Mouse (Mus musculus) embryonic stem cell, embryonic (primary cell): ENCODE results near the gene Sptssa.

Experiments used
- CTCF ChIA-PET, 4 experiments: fragments of 300-600 bp in 2 of 4; fragments of 350-600 bp in 2 of 4; sonication (Branson Sonifier 250); formaldehyde crosslinking; loops; one replicate each; lab custom pipeline; 2022; ENCODE audit warnings: inconsistent platforms in 2 of 4; lab: Charles Lee
- POLR2A ChIA-PET, 4 experiments: fragments of 300-600 bp in 2 of 4; fragments of 350-600 bp in 2 of 4; sonication (Branson Sonifier 250); formaldehyde crosslinking; loops; one replicate each; lab custom pipeline; 2022; ENCODE audit warnings: antibody characterized with exemption in 4 of 4, inconsistent platforms in 1 of 4; lab: Charles Lee

The Sptssa gene

DNA sequence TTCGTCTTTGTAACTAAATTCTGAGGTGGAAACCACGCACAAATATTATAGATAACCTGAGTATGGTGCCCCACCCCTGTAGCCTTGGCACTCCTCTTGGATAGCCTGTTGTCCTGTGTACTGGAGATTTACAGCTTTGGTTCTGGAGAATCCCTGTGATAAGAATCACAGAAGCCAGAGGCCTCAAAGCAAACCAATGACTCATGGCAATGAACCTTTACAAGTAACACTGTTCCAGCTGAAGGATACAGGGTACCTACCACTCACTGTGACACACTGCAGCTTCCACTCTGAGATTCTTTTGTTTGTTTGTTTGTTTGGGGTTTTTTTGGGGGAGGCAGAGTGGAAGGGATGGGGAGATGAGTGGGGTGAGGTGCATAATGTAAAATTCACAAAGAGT, 34.4 kb downstream of the Sptssa start:
- CTCF ChIA-PET, result no interaction called here

DNA sequence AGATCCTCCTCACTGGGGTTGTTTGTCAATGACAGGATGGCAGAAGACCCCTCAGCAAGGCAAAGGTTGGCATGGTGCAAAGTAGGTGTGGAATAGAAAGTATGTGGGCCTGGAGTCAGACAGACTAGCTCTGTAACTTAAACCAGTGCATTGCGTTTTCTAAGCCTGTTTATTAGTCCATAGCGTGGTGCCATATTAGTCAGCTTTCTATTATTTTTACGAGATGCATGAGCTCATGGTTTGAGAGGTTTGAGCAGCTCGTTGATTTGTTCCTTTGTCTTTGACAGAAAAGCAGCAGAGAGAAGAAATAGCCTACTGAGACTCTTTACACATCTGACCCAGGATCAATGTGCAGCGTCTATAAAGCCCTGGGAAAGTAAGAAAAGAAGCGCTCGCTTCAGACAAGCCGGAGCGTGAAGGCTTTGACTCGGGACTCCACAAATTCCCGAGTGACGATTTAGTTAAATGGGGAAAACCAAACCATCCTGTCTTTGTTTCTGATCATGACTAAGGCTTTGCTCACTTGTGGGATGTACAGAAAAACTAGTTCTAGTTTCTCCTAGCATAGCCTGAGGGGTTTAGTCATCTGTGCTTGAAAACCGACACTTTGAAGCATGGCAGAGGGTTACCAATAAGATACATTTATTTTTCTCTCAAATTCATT, 36.2 kb downstream of the Sptssa start:
- POLR2A ChIA-PET, result interaction anchor here in 2 of 4 experiments (0.6 kb wide), 2 partner anchors 70 to 462 kb away, joined by 3 to 4 read pairs; no protein-coding TSS in a partner anchor
- CTCF ChIA-PET, result no interaction called here

More for the DNA sequence above, 34.4 kb downstream of the Sptssa start:
- POLR2A ChIA-PET, result no interaction called here

DNA sequence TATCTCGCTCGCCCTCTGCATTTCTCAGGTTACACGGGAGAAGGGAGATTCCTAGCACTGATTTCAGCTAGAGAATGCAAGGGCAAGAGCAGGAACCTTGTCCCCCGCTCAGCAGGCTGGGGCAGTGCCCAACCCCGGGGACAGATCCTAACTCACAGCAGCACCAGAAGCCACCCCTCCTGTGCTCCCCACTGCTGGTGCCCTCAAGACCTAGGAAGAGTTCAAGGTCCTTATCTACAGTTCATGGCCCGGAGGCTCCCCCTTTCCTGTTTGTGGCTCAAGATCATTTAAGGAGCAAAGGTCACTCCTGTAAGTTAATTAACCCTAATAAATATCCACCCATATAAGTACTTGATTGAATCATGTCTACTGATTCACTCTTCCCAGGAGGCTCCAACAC, 47.4 kb downstream of the Sptssa start:
- CTCF ChIA-PET, result no interaction called here
- POLR2A ChIA-PET, result interaction anchor here in 1 of 4 experiments (1.1 kb wide), 1 partner anchor 46 kb away, joined by 3 read pairs; no protein-coding TSS in a partner anchor

DNA sequence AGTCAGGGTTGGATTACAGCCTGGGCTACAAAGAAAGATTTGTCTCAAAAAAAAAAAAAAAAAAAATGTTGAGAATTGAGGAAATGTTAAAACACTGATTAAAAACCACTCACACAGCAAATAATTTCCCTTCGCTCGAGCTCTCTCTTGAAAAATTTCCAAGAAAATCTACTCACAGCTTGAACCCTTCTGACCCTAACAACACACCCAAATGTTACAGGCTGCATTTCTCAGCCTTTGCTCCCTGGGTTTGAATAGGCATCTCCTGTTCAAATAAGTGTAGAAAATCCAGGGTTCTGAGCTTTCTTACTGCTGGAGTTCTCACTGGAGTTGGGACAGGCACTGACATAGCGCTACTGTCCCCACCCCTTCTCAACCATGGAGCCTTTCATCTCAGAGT, 51.2 kb downstream of the Sptssa start:
- ChIA-PET POLR2A (interaction anchor here in 2 of 4 experiments (0.6 to 0.7 kb wide), 2 partner anchors 209 to 301 kb away, joined by 3 to 4 read pairs; no protein-coding TSS in a partner anchor), CTCF (no interaction called here)

DNA sequence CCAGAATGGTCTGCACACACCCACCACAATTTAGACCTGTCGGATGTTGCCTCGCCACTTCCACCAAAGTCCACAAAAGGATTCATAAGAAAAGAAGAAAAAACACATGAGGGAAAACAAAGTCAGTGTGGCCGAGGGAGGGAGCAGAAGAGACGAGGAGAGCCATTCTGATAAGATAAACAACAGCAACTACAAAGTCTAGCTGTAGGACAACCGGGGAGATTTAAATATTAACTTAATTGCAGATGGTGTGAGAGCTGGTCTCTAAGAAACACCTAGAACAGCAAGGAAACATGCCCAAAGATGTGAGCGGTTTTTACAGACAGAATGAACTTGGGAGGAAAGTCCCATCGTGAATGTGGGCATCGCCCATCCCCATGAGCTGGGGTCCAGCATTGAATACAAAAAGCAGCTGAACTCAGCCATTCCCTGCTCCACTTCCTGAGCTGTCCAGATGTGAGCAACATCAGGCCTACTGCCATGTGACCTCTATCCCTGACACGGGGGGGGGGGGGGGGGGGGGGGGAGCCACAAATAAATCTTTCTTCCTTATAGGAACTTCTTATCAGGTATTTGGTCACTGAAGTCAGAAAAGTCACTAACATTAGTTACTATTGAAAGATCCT, 52.7 kb downstream of the Sptssa start:
- CTCF ChIA-PET, result no interaction called here

DNA sequence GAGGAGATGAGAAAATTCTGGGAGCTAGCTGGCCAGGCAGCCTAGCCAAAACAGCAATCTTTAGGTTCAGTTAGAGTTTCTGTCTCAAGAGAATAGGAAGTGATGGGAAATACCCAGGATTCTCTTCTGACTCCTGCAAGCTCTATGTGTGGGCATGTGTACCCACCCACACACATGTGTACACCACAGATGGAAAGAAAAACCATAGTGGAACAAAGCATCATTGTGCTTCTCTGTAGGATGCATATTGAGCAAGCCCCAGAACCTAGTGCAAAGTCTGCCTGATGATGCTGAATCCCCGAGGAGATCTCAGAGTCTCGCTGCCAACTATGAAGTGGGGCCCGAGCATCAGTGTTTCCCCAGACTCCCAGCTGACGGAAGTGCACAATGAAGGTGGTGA, 55.9 kb downstream of the Sptssa start:
- POLR2A ChIA-PET, result no interaction called here
- CTCF ChIA-PET, result no interaction called here

More for the DNA sequence above, 52.7 kb downstream of the Sptssa start:
- POLR2A ChIA-PET, result interaction anchor here in 2 of 4 experiments (0.6 to 0.7 kb wide), 3 partner anchors 18 to 560 kb away, joined by 3 to 5 read pairs (median 4); no protein-coding TSS in a partner anchor

DNA sequence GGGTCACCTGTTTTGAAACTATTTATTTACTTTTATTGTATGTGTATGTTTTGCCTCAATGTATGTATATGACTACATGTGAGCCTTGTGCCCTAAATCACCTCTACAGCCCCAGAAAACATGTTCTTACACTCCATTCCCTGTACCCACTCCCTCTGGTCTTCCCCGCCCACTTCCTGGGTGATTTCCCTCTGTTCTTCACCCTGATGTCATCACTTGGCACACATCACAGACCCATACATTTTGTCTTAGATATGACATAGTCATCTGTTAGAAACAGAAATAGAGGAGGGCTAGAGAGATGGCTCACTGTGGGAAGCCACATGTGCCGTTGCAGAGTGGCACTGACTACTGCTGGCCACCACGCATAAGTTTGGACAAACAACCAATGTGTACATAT, 58.0 kb downstream of the Sptssa start:
- CTCF ChIA-PET, result no interaction called here
- POLR2A ChIA-PET, result no interaction called here

DNA sequence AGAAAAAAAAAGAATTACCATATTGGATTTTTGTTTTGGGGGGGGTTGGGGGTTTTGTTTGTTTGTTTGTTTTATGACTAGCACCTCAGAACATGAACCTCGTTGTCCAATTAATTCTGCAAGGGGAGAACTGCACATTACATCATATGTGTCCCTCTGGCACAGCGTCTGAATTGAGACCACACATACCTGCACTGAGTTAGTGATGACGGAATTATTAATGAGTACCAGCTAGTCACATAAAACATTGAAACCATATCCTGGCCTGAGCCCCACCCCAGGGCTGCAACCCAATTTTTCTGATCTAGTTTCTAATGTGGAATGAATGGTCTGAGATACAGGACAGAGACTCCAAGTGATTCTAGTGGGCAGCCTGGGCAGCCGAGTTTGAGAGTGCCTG, 59.7 kb downstream of the Sptssa start:
- ChIA-PET CTCF (no interaction called here), POLR2A (no interaction called here)
